Mouse (Mus musculus) E14TG2a.4 (cell line): ENCODE measurements around the gene Them7.

Experiments
- CTCF ChIP-seq: conservative IDR thresholded peaks from 2 replicates; pipeline ENCODE4 v1.5.1; 2014; ENCODE audit warnings: low read length
- NANOG ChIP-seq: IDR thresholded peaks from 2 replicates; pipeline ENCODE4 v1.6.1; 2014; ENCODE audit warnings: borderline replicate concordance, low read length, mixed read lengths
- POU5F1 ChIP-seq: IDR thresholded peaks from 2 replicates; pipeline ENCODE4 v1.6.1; 2014; ENCODE audit warnings: low read length, borderline replicate concordance

GRCm38 (mm10) chr2:105384998-105385397 is 160.9 kb downstream of the Them7 start:
- TF ChIP-seq CTCF (no peak), POU5F1 (no peak), NANOG (no peak)
